Mouse (Mus musculus) liver, embryonic 15.5 days (tissue): Measurements from ENCODE around the gene Atpaf2. TPM values are rescaled to one million over a fixed set of nuclear protein-coding genes. Genes with fewer than 3 reads are reported as not detected.

Source experiments
- ATAC-seq: fragments of 200-750 bp; cut with Nextera tagmentation; 2 replicates; pipeline ENCODE4 v1.8.0; 2017; ENCODE audit warnings: moderate number of reproducible peaks, mild to moderate bottlenecking, moderate library complexity; ENCODE audit not compliant: insufficient read depth
- H3K27ac ChIP-seq: fragments of 300-500 bp; sonication (generic); replicated peaks from 2 replicates; pipeline ENCODE4 v1.5.1; 2015; ENCODE audit warnings: mild to moderate bottlenecking, inconsistent platforms
- H3K27me3 ChIP-seq: fragments of 300-500 bp; sonication (generic); 2 replicates; pipeline ENCODE4 v1.6.1; 2015; ENCODE audit warnings: mild to moderate bottlenecking, inconsistent platforms
- H3K36me3 ChIP-seq: fragments of 300-500 bp; sonication (generic); replicated peaks from 2 replicates; pipeline ENCODE4 v1.6.1; 2015; ENCODE audit warnings: moderate library complexity, mild to moderate bottlenecking, inconsistent platforms
- H3K4me1 ChIP-seq: fragments of 300-500 bp; sonication (generic); replicated peaks from 2 replicates; pipeline ENCODE4 v1.6.1; 2015; ENCODE audit warnings: inconsistent platforms
- H3K4me2 ChIP-seq: fragments of 300-500 bp; sonication (generic); 2 replicates; pipeline ENCODE4 v1.6.1; 2015; ENCODE audit warnings: moderate library complexity, mild to moderate bottlenecking, inconsistent platforms
- H3K4me3 ChIP-seq: fragments of 300-500 bp; sonication (generic); replicated peaks from 2 replicates; pipeline ENCODE4 v1.5.1; 2015; ENCODE audit warnings: mild to moderate bottlenecking, inconsistent platforms
- H3K9ac ChIP-seq: fragments of 300-500 bp; sonication (generic); 2 replicates; pipeline ENCODE4 v1.6.1; 2015; ENCODE audit warnings: moderate library complexity, mild to moderate bottlenecking, inconsistent platforms
- H3K9me3 ChIP-seq: fragments of 300-500 bp; sonication (generic); replicated peaks from 2 replicates; pipeline ENCODE4 v1.6.1; 2016; ENCODE audit warnings: inconsistent platforms
- WGBS: fragments of 180-500 bp; shearing (Covaris S2); methylation state at CpG from one replicate; pipeline ENCODE4 v1.1.7; 2015; ENCODE audit warnings: mixed read lengths; ENCODE audit not compliant: insufficient replicate concordance; 5-methylcytosine and 5-hydroxymethylcytosine counted together
- polyA plus RNA-seq: library from polyadenylated mRNA; unstranded; fragments of >200 nt; fragmentation: Nextera tagmentation; extraction: Ambion mirVana; gene quantifications from 2 replicates; pipeline ENCODE4 v1.2.1, GENCODE M21; 2015

The Atpaf2 gene
- polyA plus RNA-seq, 1 experiment from 2014 or later: 29.7 TPM

- Histone ChIP-seq H3K36me3 (peaks cover 54% of the 10 kb centered on the region), H3K27ac (no peak overlapping the region; the same call in 1 of the 2 replicates)
- no peak for ATAC-seq
These were observed 15.2 kb upstream of the Atpaf2 start for GRCm38 (mm10) chr11:60433501-60433900.

GRCm38 (mm10) chr11:60427628-60428027 is 9.4 kb upstream of the Atpaf2 start:
- Histone ChIP-seq H3K4me3 (no peak overlapping the region), H3K9ac (no peak overlapping the region), H3K27ac (no peak overlapping the region), H3K4me1 (no peaks in the 10 kb centered on the region), H3K27me3 (no peaks in the 10 kb centered on the region), H3K4me2 (no peak overlapping the region), H3K36me3 (peaks cover 18% of the 10 kb centered on the region), H3K9me3 (no peaks in the 10 kb centered on the region)
- WGBS: 63% methylated on average over 3 of the region's 3 CpGs
- ATAC-seq: no peak

More at GRCm38 (mm10) chr11:60433501-60433900, 15.2 kb upstream of the Atpaf2 start:
- Histone ChIP-seq H3K27me3 (no peaks in the 10 kb centered on the region), H3K9ac (no peak overlapping the region), H3K4me2 (no peak overlapping the region), H3K4me1 (peaks cover 14% of the 10 kb centered on the region), H3K4me3 (no peak overlapping the region), H3K9me3 (no peaks in the 10 kb centered on the region)

DNA sequence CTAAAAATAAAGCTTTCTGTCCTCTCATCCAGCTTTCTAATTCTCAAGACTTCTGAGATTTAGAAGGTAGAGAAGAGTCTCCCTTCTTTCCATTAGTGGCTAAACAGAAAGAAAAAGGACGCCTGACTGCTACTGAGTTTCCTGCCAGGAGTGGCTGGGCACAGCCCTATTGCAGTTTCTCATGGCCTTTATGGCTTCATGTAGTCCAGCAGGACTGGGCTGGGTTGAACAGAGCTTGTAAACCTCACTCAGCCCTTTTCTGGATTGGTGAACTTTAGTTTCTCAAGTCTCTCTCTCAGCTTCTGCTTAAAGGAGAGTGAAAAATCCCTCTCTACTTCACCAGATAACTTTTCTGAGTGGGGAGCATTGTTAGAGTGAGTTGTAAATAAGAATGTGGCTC is 8.2 kb upstream of the Atpaf2 start:
- H3K4me3 ChIP-seq: no peak overlapping the region
- no peak overlapping the region for H3K27ac ChIP-seq
- peaks cover 11% of the 10 kb centered on the region; the same call in 1 of the 2 replicates for H3K36me3 ChIP-seq
- H3K9ac ChIP-seq: no peak overlapping the region
- H3K9me3 ChIP-seq: no peaks in the 10 kb centered on the region
- no peak overlapping the region for H3K4me2 ChIP-seq
- no peaks in the 10 kb centered on the region for H3K27me3 ChIP-seq
- H3K4me1 ChIP-seq: no peaks in the 10 kb centered on the region
- 67% methylated on average over 1 of the region's 1 CpGs for WGBS
- no peak for ATAC-seq

DNA sequence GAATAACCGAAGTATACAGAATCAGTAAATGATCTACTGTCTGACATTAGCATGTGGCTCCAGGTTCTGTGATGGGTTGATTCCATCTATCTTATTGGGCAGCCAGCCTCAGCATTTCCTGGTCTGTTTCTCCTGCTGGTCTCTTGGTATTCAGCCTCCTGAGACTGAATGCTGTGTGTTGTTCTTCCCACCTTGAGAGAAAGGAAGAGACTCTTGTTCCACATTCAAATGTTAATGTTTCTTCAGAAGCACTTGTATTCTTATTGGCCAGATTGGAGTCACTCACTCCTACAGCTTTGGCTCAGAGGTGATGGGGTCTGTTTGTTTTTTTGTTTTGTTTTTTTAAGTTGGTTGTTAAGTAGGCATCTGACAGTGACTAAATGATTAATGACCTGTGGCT is 4.7 kb upstream of the Atpaf2 start:
- H3K36me3 ChIP-seq: peaks cover 6% of the 10 kb centered on the region; the same call in 1 of the 2 replicates
- WGBS: 55% methylated on average over 1 of the region's 1 CpGs
- H3K4me2 ChIP-seq: no peak overlapping the region
- H3K4me1 ChIP-seq: peaks cover 11% of the 10 kb centered on the region
- H3K9me3 ChIP-seq: no peaks in the 10 kb centered on the region
- no peaks in the 10 kb centered on the region for H3K27me3 ChIP-seq
- no peak overlapping the region for H3K27ac ChIP-seq
- no peak overlapping the region for H3K9ac ChIP-seq
- ATAC-seq: no peak
- H3K4me3 ChIP-seq: no peak overlapping the region

- H3K9me3 ChIP-seq: no peaks in the 10 kb centered on the region
- no peak overlapping the region for H3K4me3 ChIP-seq
- H3K27ac ChIP-seq: no peak overlapping the region
- H3K4me2 ChIP-seq: no peak overlapping the region
- H3K9ac ChIP-seq: no peak overlapping the region
- no peak for ATAC-seq
- H3K36me3 ChIP-seq: peaks cover 6% of the 10 kb centered on the region; the same call in 1 of the 2 replicates
- peaks cover 15% of the 10 kb centered on the region for H3K4me1 ChIP-seq
- H3K27me3 ChIP-seq: no peaks in the 10 kb centered on the region
- WGBS: 60% methylated on average over 6 of the region's 6 CpGs
These were observed 3.9 kb upstream of the Atpaf2 start for GRCm38 (mm10) chr11:60422046-60422668.

- peak overlapping the region; percentile 92 for H3K4me3 ChIP-seq
- H3K27ac ChIP-seq: peak overlapping the region; percentile 88
- peak overlapping the region; percentile 91 for H3K9ac ChIP-seq
- H3K4me2 ChIP-seq: peak overlapping the region; percentile 97
- H3K9me3 ChIP-seq: no peaks in the 10 kb centered on the region
- ATAC-seq: no peak
- peaks cover 42% of the 10 kb centered on the region for H3K4me1 ChIP-seq
- H3K27me3 ChIP-seq: no peaks in the 10 kb centered on the region
- no peaks in the 10 kb centered on the region for H3K36me3 ChIP-seq
- 2% methylated on average over 6 of the region's 6 CpGs for WGBS
These were observed 181 bp upstream of the Atpaf2 start for GRCm38 (mm10) chr11:60418473-60418803.

DNA sequence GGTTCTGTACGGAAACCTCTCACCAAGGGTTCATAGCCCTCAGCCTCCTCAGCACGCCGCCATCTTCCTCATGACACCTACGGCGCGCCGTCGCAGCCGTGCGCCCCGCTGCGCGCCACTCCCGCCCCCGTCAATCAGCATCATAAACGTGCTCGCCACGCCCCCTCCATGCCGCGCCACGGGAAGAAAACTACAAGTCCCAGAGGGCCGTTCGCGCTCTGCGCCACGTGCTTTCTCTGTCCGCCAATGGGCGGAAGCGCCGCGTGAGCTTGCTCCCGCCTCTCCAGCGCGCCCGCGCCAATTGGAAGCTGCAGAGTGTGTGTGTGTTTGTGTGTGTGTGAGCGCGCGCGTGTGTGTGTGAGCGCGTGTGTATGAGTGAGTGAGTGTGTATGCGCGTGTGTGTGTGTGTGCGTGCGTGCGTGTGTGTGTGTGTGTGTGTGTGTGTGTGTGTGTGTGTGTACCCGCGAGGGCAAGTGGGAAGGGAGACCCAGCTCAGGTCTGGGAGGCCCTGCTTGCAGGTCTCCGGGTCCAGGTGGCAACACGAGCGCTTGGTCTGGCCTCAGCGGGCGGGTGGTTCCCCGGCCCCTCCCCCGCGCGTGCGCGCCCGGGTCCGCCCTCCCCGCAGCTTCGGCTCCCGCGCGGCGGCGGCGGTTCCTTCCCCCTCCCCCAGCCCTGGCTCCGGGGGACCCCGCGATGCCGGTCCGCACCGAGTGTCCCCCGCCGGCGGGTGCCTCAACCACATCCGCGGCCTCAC is 1.1 kb downstream of the Atpaf2 start, which contains the start of gene Gid4:
TSS of gene Gid4 (plus strand) at position 183 of the 754 bp plus-strand sequence.
- ATAC-seq: peak; percentile 95
- peak within 1 kb of the TSS; percentile 91 for H3K9ac ChIP-seq
- H3K4me1 ChIP-seq: peaks cover 42% of the 10 kb centered on the region
- H3K27me3 ChIP-seq: no peaks in the 10 kb centered on the region
- no peaks in the 10 kb centered on the region for H3K9me3 ChIP-seq
- peak within 1 kb of the TSS; percentile 88 for H3K27ac ChIP-seq
- peak within 1 kb of the TSS; percentile 92 for H3K4me3 ChIP-seq
- H3K36me3 ChIP-seq: no peaks in the 10 kb centered on the region
- H3K4me2 ChIP-seq: peak within 1 kb of the TSS; percentile 97
- WGBS: under 1% methylated on average over 79 of the region's 81 CpGs

GRCm38 (mm10) chr11:60416590-60416962 is 1.7 kb downstream of the Atpaf2 start:
- no peaks in the 10 kb centered on the region for H3K9me3 ChIP-seq
- peak overlapping the region; percentile 72 for H3K27ac ChIP-seq
- WGBS: under 1% methylated on average over 21 of the region's 21 CpGs
- ATAC-seq: peak; percentile 26
- H3K4me1 ChIP-seq: peaks cover 42% of the 10 kb centered on the region
- peak overlapping the region; percentile 97 for H3K4me2 ChIP-seq
- peak overlapping the region; percentile 87 for H3K9ac ChIP-seq
- no peaks in the 10 kb centered on the region for H3K27me3 ChIP-seq
- H3K4me3 ChIP-seq: peak overlapping the region; percentile 92
- H3K36me3 ChIP-seq: no peaks in the 10 kb centered on the region

- Histone ChIP-seq H3K36me3 (peaks cover 24% of the 10 kb centered on the region), H3K27ac (no peak overlapping the region), H3K9me3 (no peaks in the 10 kb centered on the region), H3K9ac (no peak overlapping the region), H3K4me1 (peaks cover 30% of the 10 kb centered on the region), H3K27me3 (no peaks in the 10 kb centered on the region), H3K4me2 (no peak overlapping the region), H3K4me3 (no peak overlapping the region)
- ATAC-seq: no peak
- 77% methylated on average over 2 of the region's 2 CpGs for WGBS
These were observed 5.3 kb downstream of the Atpaf2 start for GRCm38 (mm10) chr11:60412921-60413320.

DNA sequence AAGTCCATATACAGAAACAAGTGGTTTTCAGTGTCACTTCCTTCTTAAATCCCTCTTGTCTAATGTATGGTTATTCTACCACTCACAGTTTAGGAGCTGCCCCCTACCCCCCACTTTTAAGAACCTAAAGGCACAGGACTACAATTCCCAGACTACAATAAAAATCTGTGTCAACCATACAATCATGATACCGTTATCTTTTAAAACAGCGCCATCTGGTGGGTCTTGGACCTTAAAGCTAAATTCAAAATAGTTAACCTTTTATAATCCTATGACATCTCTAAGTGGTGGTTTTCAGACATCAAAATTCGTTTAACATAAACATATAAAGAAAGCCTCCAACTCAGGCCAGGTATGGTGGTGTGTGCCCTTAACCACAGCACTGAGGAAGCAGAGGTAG is 6.1 kb downstream of the Atpaf2 start:
- no peak for ATAC-seq
- H3K36me3 ChIP-seq: peaks cover 31% of the 10 kb centered on the region
- H3K4me1 ChIP-seq: peaks cover 27% of the 10 kb centered on the region
- no peak overlapping the region for H3K4me3 ChIP-seq
- no peak overlapping the region for H3K4me2 ChIP-seq
- H3K9ac ChIP-seq: no peak overlapping the region
- H3K9me3 ChIP-seq: no peaks in the 10 kb centered on the region
- H3K27me3 ChIP-seq: no peaks in the 10 kb centered on the region
- 7% methylated on average over 3 of the region's 3 CpGs for WGBS
- H3K27ac ChIP-seq: no peak overlapping the region

- WGBS: 94% methylated on average over 1 of the region's 1 CpGs
- Histone ChIP-seq H3K9ac (no peak overlapping the region), H3K27me3 (no peaks in the 10 kb centered on the region), H3K4me1 (no peaks in the 10 kb centered on the region), H3K4me2 (no peak overlapping the region), H3K9me3 (no peaks in the 10 kb centered on the region), H3K27ac (no peak overlapping the region), H3K4me3 (no peak overlapping the region), H3K36me3 (peaks cover 87% of the 10 kb centered on the region)
- no peak for ATAC-seq
These were observed 11.7 kb downstream of the Atpaf2 start for GRCm38 (mm10) chr11:60406606-60407005.
